Mouse (Mus musculus) intestine, embryonic 16.5 days (tissue): ENCODE measurements at regions not wholly inside any gene's neighbourhood (a gene's known extent, or its start where the extent isn't known, plus 50 kb on each side); places are given as distances from the start of the nearest gene placed in this dataset.

ENCODE experiments used
- ATAC-seq: fragments of 200-750 bp; cut with Nextera tagmentation; 2 replicates; pipeline ENCODE4 v1.8.0; 2017; ENCODE audit warnings: moderate TSS enrichment, moderate library complexity
- H3K27ac ChIP-seq: fragments of 300-500 bp; sonication (generic); 2 replicates; pipeline ENCODE4 v1.5.1; 2014; ENCODE audit warnings: mild to moderate bottlenecking, low read length
- H3K27me3 ChIP-seq: fragments of 300-500 bp; sonication (generic); replicated peaks from 2 replicates; pipeline ENCODE4 v1.6.1; 2014; ENCODE audit warnings: low read length, control low read depth, mixed read lengths; ENCODE audit not compliant: control insufficient read depth, insufficient read depth
- H3K36me3 ChIP-seq: fragments of 300-500 bp; sonication (generic); 2 replicates; pipeline ENCODE4 v1.6.1; 2014; ENCODE audit warnings: low read length, control low read depth; ENCODE audit not compliant: control insufficient read depth, insufficient read depth
- H3K4me1 ChIP-seq: fragments of 300-500 bp; sonication (generic); 2 replicates; pipeline ENCODE4 v1.6.1; 2014; ENCODE audit warnings: low read length, control low read depth, mixed read lengths; ENCODE audit not compliant: control insufficient read depth, insufficient read depth
- H3K4me2 ChIP-seq: fragments of 300-500 bp; sonication (generic); 2 replicates; pipeline ENCODE4 v1.6.1; 2014; ENCODE audit warnings: low read depth, low read length, control low read depth
- H3K4me3 ChIP-seq: fragments of 300-500 bp; sonication (generic); 2 replicates; pipeline ENCODE4 v1.5.1; 2014; ENCODE audit warnings: mild to moderate bottlenecking, low read length
- H3K9ac ChIP-seq: fragments of 300-500 bp; sonication (generic); 2 replicates; pipeline ENCODE4 v1.6.1; 2014; ENCODE audit warnings: low read depth, low read length
- H3K9me3 ChIP-seq: fragments of 300-500 bp; sonication (generic); 2 replicates; pipeline ENCODE4 v1.6.1; 2016; ENCODE audit warnings: low read length, control low read depth; ENCODE audit not compliant: control insufficient read depth
- WGBS: fragments of 180-500 bp; shearing (Covaris S2); extraction: QIAGEN DNeasy Blood & Tissue Kit; methylation state at CpG from one replicate; pipeline ENCODE4 v1.1.7; 2014; 5-methylcytosine and 5-hydroxymethylcytosine counted together

DNA sequence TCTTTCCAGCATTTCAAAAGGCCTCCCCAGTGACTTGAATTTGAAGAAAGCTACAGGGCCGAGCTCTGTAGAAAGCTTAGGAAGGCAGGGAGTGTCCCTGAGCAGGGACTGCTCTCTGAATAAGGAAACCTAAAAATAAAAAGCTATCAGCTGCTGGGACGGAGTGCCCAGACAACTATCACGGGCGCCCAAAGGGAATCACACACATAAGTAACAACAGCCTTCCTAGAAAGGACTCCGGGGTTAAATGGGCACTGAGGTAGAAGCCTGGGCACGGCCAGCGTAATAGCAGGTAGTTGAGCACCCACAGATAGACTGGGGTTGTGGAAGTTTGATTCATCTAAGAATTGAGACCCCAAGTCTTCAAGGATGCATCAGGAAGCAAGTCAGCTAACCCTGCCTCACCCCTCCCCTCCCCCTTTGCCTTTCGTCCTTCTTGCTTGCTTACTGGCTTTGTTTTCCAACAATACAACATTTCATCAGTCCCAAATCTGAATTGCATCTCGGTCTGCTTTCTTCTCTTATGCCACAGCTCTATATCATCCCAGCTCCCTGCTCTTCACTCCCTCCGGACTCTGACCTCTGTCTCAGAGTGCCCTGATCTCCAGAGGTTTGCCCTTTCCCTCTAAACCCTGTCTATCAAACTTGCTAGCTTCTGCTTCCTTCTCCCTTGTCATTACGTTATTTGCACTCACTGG is 84.1 kb upstream of the Ptprk start:
- no peak overlapping the region for H3K27ac ChIP-seq
- H3K9me3 ChIP-seq = no peaks in the 10 kb centered on the region
- no peaks in the 10 kb centered on the region for H3K36me3 ChIP-seq
- no peak overlapping the region for H3K4me2 ChIP-seq
- no peak overlapping the region for H3K9ac ChIP-seq
- H3K4me3 ChIP-seq = no peak overlapping the region
- 78% methylated on average over 11 of the region's 11 CpGs for WGBS
- no peaks in the 10 kb centered on the region for H3K27me3 ChIP-seq
- H3K4me1 ChIP-seq = no peaks in the 10 kb centered on the region
- ATAC-seq = no peak

DNA sequence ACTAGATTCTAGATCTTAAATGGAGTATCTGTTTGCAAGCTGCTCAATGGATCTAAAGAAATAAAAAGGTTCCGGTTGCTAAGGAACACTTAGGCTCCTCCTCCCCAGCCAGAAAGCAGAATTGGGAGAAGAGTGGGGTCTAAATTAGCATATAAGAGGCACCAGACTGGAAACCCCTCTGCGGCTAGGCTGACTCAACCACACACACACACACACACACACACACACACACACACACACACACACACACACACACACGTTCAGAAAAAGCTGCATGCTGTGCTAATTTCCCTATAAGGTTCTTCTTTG is 83.6 kb upstream of the Ptprk start:
- Histone ChIP-seq H3K9ac (no peak overlapping the region), H3K27me3 (no peaks in the 10 kb centered on the region)
- WGBS = 62% methylated on average over 3 of the region's 3 CpGs

DNA sequence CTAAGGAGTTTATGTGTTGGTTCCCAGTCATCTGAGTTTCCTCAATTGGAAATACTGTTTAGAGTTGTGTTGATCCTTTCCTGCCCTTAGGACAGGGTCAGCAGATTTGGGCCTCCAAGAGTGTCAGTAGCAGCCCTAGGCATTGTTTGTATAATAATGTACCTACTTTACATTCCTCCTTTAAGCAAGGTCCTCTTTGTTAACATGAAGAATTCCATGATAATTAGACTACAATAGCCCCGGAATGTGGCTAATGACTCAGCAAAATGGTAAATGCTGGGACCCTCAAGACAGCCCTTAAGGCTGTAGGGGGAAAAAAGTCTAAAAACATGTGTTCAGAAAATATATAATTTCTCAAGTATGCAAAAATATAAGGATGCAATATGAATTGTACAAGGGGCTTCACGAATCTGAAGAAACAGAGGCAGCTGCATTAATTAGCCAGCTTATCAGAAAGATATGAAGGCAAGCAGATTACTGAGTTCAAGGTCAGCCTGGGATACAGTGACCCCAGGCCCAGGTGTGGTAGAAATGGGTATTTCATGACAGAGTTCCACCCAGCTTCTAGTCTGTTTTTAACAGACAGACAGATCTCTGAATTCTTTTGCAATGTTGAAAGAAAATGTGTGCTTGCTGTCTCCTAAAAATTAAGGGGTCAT is 80.1 kb upstream of the Ptprk start:
- H3K4me3 ChIP-seq = no peak overlapping the region
- H3K4me1 ChIP-seq = no peaks in the 10 kb centered on the region
- ATAC-seq = no peak
- no peak overlapping the region for H3K4me2 ChIP-seq
- no peaks in the 10 kb centered on the region for H3K36me3 ChIP-seq
- H3K27ac ChIP-seq = no peak overlapping the region
- H3K9me3 ChIP-seq = no peaks in the 10 kb centered on the region
- H3K9ac ChIP-seq = no peak overlapping the region
- H3K27me3 ChIP-seq = no peaks in the 10 kb centered on the region
- 77% methylated on average over 2 of the region's 2 CpGs for WGBS

More for the DNA sequence above, 83.6 kb upstream of the Ptprk start:
- H3K9me3 ChIP-seq = no peaks in the 10 kb centered on the region
- no peak for ATAC-seq
- no peaks in the 10 kb centered on the region for H3K4me1 ChIP-seq
- H3K4me2 ChIP-seq = no peak overlapping the region
- no peaks in the 10 kb centered on the region for H3K36me3 ChIP-seq
- no peak overlapping the region for H3K27ac ChIP-seq
- no peak overlapping the region for H3K4me3 ChIP-seq

DNA sequence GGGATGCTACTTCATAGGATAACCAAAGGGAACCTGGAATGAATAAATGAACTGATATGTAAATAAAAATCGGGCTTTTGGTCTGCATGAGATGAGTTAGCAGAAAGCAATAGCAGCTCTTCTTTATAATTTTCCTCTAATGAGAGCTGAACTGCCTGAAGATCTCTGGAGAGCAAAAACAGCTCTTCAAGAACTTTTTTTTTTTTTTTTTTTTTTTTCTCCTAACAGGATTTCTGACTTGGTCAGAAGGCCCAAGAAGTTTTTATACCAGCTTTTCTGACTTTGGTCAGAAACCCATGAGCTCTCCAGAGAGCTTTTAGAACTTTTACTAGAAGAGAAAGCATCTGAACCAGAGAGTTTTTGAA is 79.6 kb upstream of the Ptprk start:
- Histone ChIP-seq H3K27me3 (no peaks in the 10 kb centered on the region), H3K36me3 (no peaks in the 10 kb centered on the region), H3K4me2 (no peak overlapping the region), H3K9ac (no peak overlapping the region), H3K27ac (no peak overlapping the region), H3K4me3 (no peak overlapping the region), H3K4me1 (no peaks in the 10 kb centered on the region), H3K9me3 (no peaks in the 10 kb centered on the region)
- 91% methylated on average over 1 of the region's 1 CpGs for WGBS
- ATAC-seq = no peak

DNA sequence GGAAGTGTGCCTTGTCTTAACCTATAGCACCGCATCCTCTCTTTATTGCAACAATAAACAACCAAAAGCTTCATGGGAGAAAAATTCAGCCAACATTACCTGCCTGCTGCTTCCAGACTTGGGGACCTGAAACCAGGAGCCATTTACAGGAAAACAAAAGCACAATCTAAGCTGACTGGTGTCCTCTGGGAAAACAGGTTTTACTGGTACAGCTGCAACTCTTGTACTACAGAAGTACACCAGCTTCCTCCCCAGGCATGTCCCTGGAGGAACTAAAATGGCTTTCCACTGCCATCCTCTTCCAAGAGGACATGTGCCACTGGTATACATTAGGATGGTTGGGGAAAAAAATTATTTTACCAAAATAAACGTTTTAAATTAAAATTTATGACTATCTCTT is 63.9 kb upstream of the Ptprk start:
- Histone ChIP-seq H3K4me2 (no peak overlapping the region), H3K27me3 (no peaks in the 10 kb centered on the region), H3K27ac (no peak overlapping the region), H3K4me3 (no peak overlapping the region), H3K9ac (no peak overlapping the region), H3K9me3 (no peaks in the 10 kb centered on the region), H3K4me1 (no peaks in the 10 kb centered on the region), H3K36me3 (no peaks in the 10 kb centered on the region)
- 58% methylated on average over 2 of the region's 2 CpGs for WGBS
- ATAC-seq = no peak

DNA sequence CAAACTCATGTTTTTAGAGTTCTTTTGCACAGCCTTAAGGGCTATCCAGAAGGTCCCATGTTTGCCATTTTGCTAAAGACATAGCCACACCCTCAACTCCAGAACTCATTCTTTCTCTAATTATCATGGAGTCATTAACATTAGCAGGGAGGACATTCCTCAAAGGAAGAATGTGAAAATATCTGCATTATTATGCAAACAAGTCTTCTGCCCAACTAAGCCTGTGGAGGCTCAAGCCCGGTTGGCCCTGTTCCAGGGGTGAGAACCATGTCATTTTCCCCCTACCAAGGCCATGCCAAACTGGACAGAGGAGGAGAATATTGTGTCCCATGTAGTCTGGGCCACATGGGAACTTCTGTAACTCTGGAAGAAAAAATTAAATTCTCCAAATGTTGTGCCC is 62.5 kb upstream of the Ptprk start:
- 79% methylated on average over 1 of the region's 1 CpGs for WGBS
- H3K4me1 ChIP-seq = no peaks in the 10 kb centered on the region

DNA sequence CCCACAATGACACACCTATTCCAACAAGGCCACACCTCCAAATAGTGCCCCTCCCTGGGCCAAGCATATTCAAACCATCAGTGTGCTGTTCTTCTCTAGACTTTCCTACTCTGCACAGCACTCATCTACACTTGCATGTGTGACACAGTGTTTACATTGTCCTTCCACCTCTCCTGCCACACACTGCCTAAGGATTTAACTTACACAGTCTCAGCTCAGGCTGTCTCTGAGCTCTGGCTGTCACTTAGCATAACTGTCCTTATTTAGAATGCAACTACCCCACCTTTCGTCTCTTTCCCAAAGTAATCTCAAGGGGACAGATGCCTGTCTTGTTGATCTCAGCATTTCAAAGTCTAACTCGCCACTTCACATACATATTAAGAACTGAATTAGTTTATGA is 61.2 kb upstream of the Ptprk start:
- no peak overlapping the region for H3K4me3 ChIP-seq
- H3K9me3 ChIP-seq = no peaks in the 10 kb centered on the region
- ATAC-seq = no peak
- H3K4me2 ChIP-seq = no peak overlapping the region
- 64% methylated on average over 2 of the region's 2 CpGs for WGBS
- H3K36me3 ChIP-seq = no peaks in the 10 kb centered on the region
- H3K27ac ChIP-seq = no peak overlapping the region
- H3K9ac ChIP-seq = no peak overlapping the region
- H3K4me1 ChIP-seq = no peaks in the 10 kb centered on the region
- no peaks in the 10 kb centered on the region for H3K27me3 ChIP-seq

More for the DNA sequence above, 62.5 kb upstream of the Ptprk start:
- no peak for ATAC-seq
- Histone ChIP-seq H3K27me3 (no peaks in the 10 kb centered on the region), H3K4me3 (no peak overlapping the region), H3K9ac (no peak overlapping the region), H3K27ac (no peak overlapping the region), H3K36me3 (no peaks in the 10 kb centered on the region), H3K4me2 (no peak overlapping the region), H3K9me3 (no peaks in the 10 kb centered on the region)

DNA sequence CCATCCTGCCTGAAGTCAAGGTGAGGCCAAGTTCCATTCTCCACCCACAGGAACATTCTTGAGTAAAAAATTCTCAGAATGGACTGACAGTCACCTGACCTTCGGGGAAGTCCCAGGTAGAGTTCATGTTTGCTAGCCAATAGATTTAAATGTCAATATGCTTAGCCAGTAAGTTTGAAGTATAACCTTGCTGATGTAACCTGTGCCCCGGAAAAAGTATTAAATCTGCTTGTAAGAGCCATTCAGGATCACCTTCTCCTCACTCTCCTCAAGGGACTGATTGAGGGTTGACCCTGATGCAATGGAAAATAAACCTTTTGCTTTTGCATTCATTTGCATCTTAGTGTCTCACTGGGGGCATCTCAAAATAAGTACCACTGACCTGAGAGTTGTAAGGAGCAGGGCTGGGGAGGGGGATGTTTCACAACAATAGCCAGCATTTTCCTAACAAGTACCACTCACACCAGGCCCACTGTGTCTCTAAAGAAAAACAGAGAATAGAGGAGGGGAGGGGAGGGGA is 60.3 kb upstream of the Ptprk start:
- Histone ChIP-seq H3K27me3 (no peaks in the 10 kb centered on the region), H3K9me3 (no peaks in the 10 kb centered on the region), H3K4me1 (no peaks in the 10 kb centered on the region), H3K4me2 (no peak overlapping the region), H3K9ac (no peak overlapping the region), H3K27ac (no peak overlapping the region), H3K4me3 (no peak overlapping the region), H3K36me3 (no peaks in the 10 kb centered on the region)
- ATAC-seq = no peak
- WGBS = 72% methylated on average over 2 of the region's 2 CpGs
